ENCODE assay signal across 9 mouse cellular contexts in genomic region chr9:75684292-75684691, GRCm38 (mm10). TPM values are rescaled to one million over a fixed set of nuclear protein-coding genes. Genes with fewer than 3 reads are reported as not detected.
DNase-seq lines count a peak whose midpoint lies in the region; ATAC-seq and TF ChIP-seq lines count a peak whose summit lies in the region.
"Had no signal": no experiment of that assay in that cellular context is flagged by ENCODE, and none has a peak within 500 bp of the region (broad histone marks: within the 10 kb centered on the region; RNA-seq: fewer than 3 reads in every experiment).

No protein-coding gene starts in this region.

- no peak for ATAC-seq in heart, postnatal 0 days (ENCODE audit: insufficient read depth, low read depth)
- ATAC-seq in hindbrain, embryonic 12.5 days (ENCODE audit: low FRiP score), result 0 out of 2 replicates have a peak, but pooled peaks have one; percentile 3
- ATAC-seq in midbrain, embryonic 14.5 days (ENCODE audit: low FRiP score, low TSS enrichment), result no peak
- no peak for ATAC-seq in erythroid progenitor cell, adult 5-6 weeks (replicated peaks; ENCODE audit: low FRiP score, poor library complexity, severe bottlenecking)

- no peak for TF ChIP-seq CTCF in heart, postnatal 0 days (IDR thresholded peaks at IDR 0.05; ENCODE audit: low read depth)

- H3K4me2 ChIP-seq in heart, postnatal 0 days (ENCODE audit: low read depth, low read length), result peak overlapping the region; percentile 17; the same call in 1 of the 2 replicates
- H3K4me2 ChIP-seq in hindbrain, embryonic 12.5 days (replicated peaks), result peak overlapping the region; percentile 54
- H3K4me2 ChIP-seq in midbrain, embryonic 14.5 days (ENCODE audit: low read length), result peak overlapping the region; percentile 50

- TF ChIP-seq EP300 in heart, postnatal 0 days (IDR thresholded peaks at IDR 0.05; ENCODE audit: low read depth), result no peak

- DNase-seq in heart, postnatal 0 days (ENCODE audit: low spot score), result no peak
- DNase-seq in heart, adult 11 months, result no peak
- no peak for DNase-seq in embryonic facial prominence, embryonic 10.5 days (ENCODE audit: low spot score)
- DNase-seq in midbrain, embryonic 14.5 days, result peak; percentile 53
- DNase-seq in urinary bladder, postnatal 14 days (ENCODE audit: low spot score), result no peak
- no peak for DNase-seq in spleen, adult 12 weeks (ENCODE audit: low spot score)

- 63% methylated on average over 4 of the region's 4 CpGs for WGBS in heart, postnatal 0 days
- WGBS in embryonic facial prominence, embryonic 10.5 days, result 73% methylated on average over 4 of the region's 4 CpGs
- WGBS in hindbrain, embryonic 12.5 days, result 67% methylated on average over 4 of the region's 4 CpGs
- WGBS in midbrain, embryonic 14.5 days, result 52% methylated on average over 4 of the region's 4 CpGs

- H3K9me3 ChIP-seq in heart, postnatal 0 days (replicated peaks; ENCODE audit: control insufficient read depth, low read length), result 0 out of 2 replicates have a peak, but pooled peaks cover 1% of the 10 kb centered on the region
- H3K9me3 ChIP-seq in embryonic facial prominence, embryonic 10.5 days, result peaks cover 2% of the 10 kb centered on the region; the same call in 1 of the 2 replicates
- no peaks in the 10 kb centered on the region for H3K9me3 ChIP-seq in hindbrain, embryonic 12.5 days (replicated peaks)
- no peaks in the 10 kb centered on the region for H3K9me3 ChIP-seq in midbrain, embryonic 14.5 days (ENCODE audit: control insufficient read depth, low read length)

- H3K27me3 ChIP-seq in heart, postnatal 0 days (ENCODE audit: control insufficient read depth, insufficient read depth, low read length), result peaks cover 3% of the 10 kb centered on the region; the same call in 1 of the 2 replicates
- H3K27me3 ChIP-seq in embryonic facial prominence, embryonic 10.5 days (replicated peaks; ENCODE audit: low read depth, poor library complexity, severe bottlenecking), result no peaks in the 10 kb centered on the region
- no peaks in the 10 kb centered on the region for H3K27me3 ChIP-seq in hindbrain, embryonic 12.5 days
- H3K27me3 ChIP-seq in midbrain, embryonic 14.5 days (ENCODE audit: control insufficient read depth, insufficient read depth, low read length), result no peaks in the 10 kb centered on the region

- no peak overlapping the region for H3K27ac ChIP-seq in heart, postnatal 0 days (ENCODE audit: low read depth)
- H3K27ac ChIP-seq in embryonic facial prominence, embryonic 10.5 days (replicated peaks), result peak overlapping the region; percentile 54; the same call in 1 of the 2 replicates
- H3K27ac ChIP-seq in hindbrain, embryonic 12.5 days, result peak overlapping the region; percentile 88
- peak overlapping the region; percentile 90 for H3K27ac ChIP-seq in midbrain, embryonic 14.5 days (replicated peaks; ENCODE audit: low read depth, low read length)
- H3K27ac ChIP-seq: liver, embryonic 14.5 days had no signal

- 0 out of 2 replicates have a peak, but pooled peaks cover 3% of the 10 kb centered on the region for H3K4me1 ChIP-seq in heart, postnatal 0 days (ENCODE audit: control insufficient read depth, insufficient read depth)
- peaks cover 8% of the 10 kb centered on the region for H3K4me1 ChIP-seq in embryonic facial prominence, embryonic 10.5 days
- H3K4me1 ChIP-seq in hindbrain, embryonic 12.5 days, result peaks cover 5% of the 10 kb centered on the region
- H3K4me1 ChIP-seq in midbrain, embryonic 14.5 days (ENCODE audit: control insufficient read depth, insufficient read depth, low read length), result 0 out of 2 replicates have a peak, but pooled peaks cover 12% of the 10 kb centered on the region

- no peak overlapping the region for H3K9ac ChIP-seq in heart, postnatal 0 days (replicated peaks; ENCODE audit: low read depth, low read length)
- peak overlapping the region; percentile 74 for H3K9ac ChIP-seq in hindbrain, embryonic 12.5 days
- peak overlapping the region; percentile 79 for H3K9ac ChIP-seq in midbrain, embryonic 14.5 days (replicated peaks; ENCODE audit: low read length)
- H3K9ac ChIP-seq: liver, embryonic 14.5 days had no signal

- no peak overlapping the region for H3K4me3 ChIP-seq in heart, postnatal 0 days (ENCODE audit: low read depth, low read length)
- H3K4me3 ChIP-seq in embryonic facial prominence, embryonic 10.5 days, result peak overlapping the region; percentile 56
- H3K4me3 ChIP-seq in hindbrain, embryonic 12.5 days, result peak overlapping the region; percentile 66
- peak overlapping the region; percentile 62 for H3K4me3 ChIP-seq in midbrain, embryonic 14.5 days (replicated peaks; ENCODE audit: low read depth, low read length)

- no peaks in the 10 kb centered on the region for H3K36me3 ChIP-seq in heart, postnatal 0 days (replicated peaks; ENCODE audit: control insufficient read depth, insufficient read depth, low read length)
- no peaks in the 10 kb centered on the region for H3K36me3 ChIP-seq in embryonic facial prominence, embryonic 10.5 days (replicated peaks)
- peaks cover 8% of the 10 kb centered on the region for H3K36me3 ChIP-seq in hindbrain, embryonic 12.5 days
- peaks cover 13% of the 10 kb centered on the region for H3K36me3 ChIP-seq in midbrain, embryonic 14.5 days (ENCODE audit: control insufficient read depth, insufficient read depth, low read length)

RNA-seq across cellular contexts. Expression of gene Scg3, which starts 0.4 kb away (rescaled TPM):
- total RNA-seq in heart, postnatal 0 days (2014; rRNA removed; ENCODE audit: low replicate concordance), result not detected in 2 replicates
- 0.19 and 0.36 TPM in 2 replicates for polyA plus RNA-seq in heart, postnatal 0 days (2015; fragmentation: Nextera tagmentation; extraction: Ambion mirVana)
- 9.9 and 10.0 TPM in 2 replicates for polyA plus RNA-seq in embryonic facial prominence, embryonic 10.5 days (2016; fragmentation: Nextera tagmentation; extraction: Ambion mirVana)
- 84.0 and 94.2 TPM in 2 replicates for polyA plus RNA-seq in hindbrain, embryonic 12.5 days (2016; fragmentation: Nextera tagmentation; extraction: Ambion mirVana)
- 122 and 125 TPM in 2 replicates for polyA plus RNA-seq in midbrain, embryonic 14.5 days (2014; fragmentation: Nextera tagmentation; extraction: Ambion mirVana)
- not detected in 2 replicates for total RNA-seq in erythroid progenitor cell, adult 5-6 weeks (2015; ENCODE audit: low replicate concordance)
- total RNA-seq in erythroid progenitor cell, adult 5-6 weeks (2017; ENCODE audit: low replicate concordance), result not detected in 2 replicates

RNA-seq across cellular contexts. Expression of gene Lysmd2, which starts 58.8 kb away (rescaled TPM):
- total RNA-seq in heart, postnatal 0 days (2014; rRNA removed; ENCODE audit: low replicate concordance), result 11.9 and 12.0 TPM in 2 replicates
- 20.4 and 21.2 TPM in 2 replicates for polyA plus RNA-seq in heart, postnatal 0 days (2015; fragmentation: Nextera tagmentation; extraction: Ambion mirVana)
- 13.6 and 16.5 TPM in 2 replicates for polyA plus RNA-seq in embryonic facial prominence, embryonic 10.5 days (2016; fragmentation: Nextera tagmentation; extraction: Ambion mirVana)
- polyA plus RNA-seq in hindbrain, embryonic 12.5 days (2016; fragmentation: Nextera tagmentation; extraction: Ambion mirVana), result 21.2 and 24.2 TPM in 2 replicates
- 29.0 and 34.3 TPM in 2 replicates for polyA plus RNA-seq in midbrain, embryonic 14.5 days (2014; fragmentation: Nextera tagmentation; extraction: Ambion mirVana)
- total RNA-seq in erythroid progenitor cell, adult 5-6 weeks (2015; ENCODE audit: low replicate concordance), result not detected in 2 replicates
- total RNA-seq in erythroid progenitor cell, adult 5-6 weeks (2017; ENCODE audit: low replicate concordance), result not detected in 2 replicates
